Mouse (Mus musculus): Measurements from ENCODE around the gene Gm45021. TPM values are rescaled to one million over a fixed set of nuclear protein-coding genes. Genes with fewer than 3 reads are reported as not detected.

The Gm45021 gene
- not detected in 2 replicates for polyA plus RNA-seq (2012; rRNA removed)

DNA sequence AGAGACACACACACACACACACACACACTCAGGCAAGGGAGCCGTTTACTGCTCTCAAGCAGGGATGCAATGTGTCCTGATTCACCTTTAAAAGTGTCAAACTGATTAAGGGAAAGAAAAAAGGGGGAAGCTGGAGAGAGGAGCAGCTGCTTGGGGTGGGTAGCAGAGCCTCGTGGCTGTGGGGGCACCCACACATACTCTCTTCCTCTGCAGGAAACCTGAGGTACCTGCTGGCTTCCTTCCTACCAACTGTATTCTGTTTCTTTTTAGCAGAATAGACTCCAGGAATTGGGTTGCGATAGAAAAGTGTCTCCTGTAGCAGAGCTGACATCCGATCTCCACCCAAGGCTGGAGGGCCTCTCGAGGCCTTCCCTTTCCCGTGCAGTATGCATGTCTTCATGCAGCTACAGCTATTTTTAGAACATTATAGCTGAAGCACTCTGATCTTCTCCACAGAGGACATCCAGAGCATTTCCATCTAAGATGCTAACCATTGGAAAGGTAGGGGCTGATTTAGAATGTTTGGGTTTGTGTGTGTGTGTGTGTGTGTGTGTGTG is at the start of gene Gm45021:
TSS of gene Gm45021 (plus strand) at position 417 of the 557 bp plus-strand sequence.

GRCm38 (mm10) chr6:48554280-48555103 is 34.9 kb upstream of the Gm45021 start, which contains the start of gene Lrrc61:
Gene Lrrc61, plus strand, starts transcription at chr6:48554796.

GRCm38 (mm10) chr6:48572572-48573061 is 16.8 kb upstream of the Gm45021 start, which contains the start of gene Rarres2:
Gene Rarres2, minus strand, starts transcription at chr6:48572789.

GRCm38 (mm10) chr6:48593158-48594042 is 4.0 kb downstream of the Gm45021 start, which contains the start of the genes Repin1 and Gm44965:
Gene Repin1, plus strand, starts transcription at chr6:48593883.
Gene Gm44965, plus strand, starts transcription at chr6:48593941.

GRCm38 (mm10) chr6:48601271-48602079 is 12.1 kb downstream of the Gm45021 start, which contains the start of gene Zfp775:
Gene Zfp775, plus strand, starts transcription at chr6:48602063.

DNA sequence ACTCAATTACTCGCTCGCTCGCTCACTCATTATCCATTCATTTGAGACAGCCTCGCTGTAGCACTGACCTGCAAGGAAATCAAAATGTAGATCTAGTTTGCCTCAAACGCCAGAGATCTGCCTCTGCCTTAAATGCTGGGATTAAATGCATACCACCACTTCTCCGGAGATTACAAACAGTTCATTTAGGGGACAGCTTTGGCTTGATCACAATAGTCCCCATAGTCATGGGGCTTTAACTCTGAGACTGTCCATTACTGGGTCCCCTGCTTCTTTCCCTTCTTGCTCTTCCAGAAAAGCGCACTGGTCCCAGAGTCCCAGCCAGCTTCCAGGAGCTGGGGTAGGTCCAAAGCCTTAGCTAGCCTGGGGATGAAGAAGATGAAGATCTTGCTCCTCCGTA is 37.1 kb downstream of the Gm45021 start, which contains the start of gene AI854703:
TSS of gene AI854703 (plus strand) at position 301 of the 400 bp plus-strand sequence.

GRCm38 (mm10) chr6:48646995-48647394 is 57.6 kb downstream of the Gm45021 start, which contains the start of gene Gimap8:
Gene Gimap8, plus strand, starts transcription at chr6:48647234.

Other genes with a start within 250 kb of the Gm45021 start
- gene Krba1, start 194.0 kb upstream of the Gm45021 start, polyA plus RNA-seq (2012; rRNA removed), result 5.9 and 7.2 TPM in 2 replicates
- 19.5 and 20.3 TPM in 2 replicates for gene Zfp467, start 143.8 kb upstream of the Gm45021 start, polyA plus RNA-seq (2012; rRNA removed)
- 0.24 and 0.50 TPM in 2 replicates for gene Sspo, start 141.4 kb upstream of the Gm45021 start, polyA plus RNA-seq (2012; rRNA removed)
- 13.9 and 14.1 TPM in 2 replicates for gene Atp6v0e2, start 52.0 kb upstream of the Gm45021 start, polyA plus RNA-seq (2012; rRNA removed)
- 6.2 and 7.2 TPM in 2 replicates for gene Lrrc61, start 34.8 kb upstream of the Gm45021 start, polyA plus RNA-seq (2012; rRNA removed)
- gene Rarres2, start 16.8 kb upstream of the Gm45021 start, polyA plus RNA-seq (2012; rRNA removed), result 46.6 and 47.3 TPM in 2 replicates
- gene Repin1, start 4.3 kb downstream of the Gm45021 start, polyA plus RNA-seq (2012; rRNA removed), result 13.2 and 15.6 TPM in 2 replicates
- not detected in 2 replicates for gene Gm44965, start 4.3 kb downstream of the Gm45021 start, polyA plus RNA-seq (2012; rRNA removed)
- gene Zfp775, start 12.5 kb downstream of the Gm45021 start, polyA plus RNA-seq (2012; rRNA removed), result 2.3 and 3.2 TPM in 2 replicates
- gene AI854703, start 37.2 kb downstream of the Gm45021 start, polyA plus RNA-seq (2012; rRNA removed), result 0.71 and 0.78 TPM in 2 replicates
- gene Gimap8, start 57.6 kb downstream of the Gm45021 start, polyA plus RNA-seq (2012; rRNA removed), result 0.26 and 0.52 TPM in 2 replicates
- 0.23 TPM in 1 of 2 replicates, not detected in the other for gene Gimap9, start 86.5 kb downstream of the Gm45021 start, polyA plus RNA-seq (2012; rRNA removed)
- gene Gimap4, start 94.9 kb downstream of the Gm45021 start, polyA plus RNA-seq (2012; rRNA removed), result 0.98 and 1.2 TPM in 2 replicates
- gene Gimap6, start 118.6 kb downstream of the Gm45021 start, polyA plus RNA-seq (2012; rRNA removed), result 0.57 and 1.1 TPM in 2 replicates
- not detected in 2 replicates for gene Gm28053, start 129.0 kb downstream of the Gm45021 start, polyA plus RNA-seq (2012; rRNA removed)
- gene Gimap7, start 129.0 kb downstream of the Gm45021 start, polyA plus RNA-seq (2012; rRNA removed), result 0.05 TPM in 1 of 2 replicates, not detected in the other
- gene Gimap1, start 149.4 kb downstream of the Gm45021 start, polyA plus RNA-seq (2012; rRNA removed), result 1.3 and 3.6 TPM in 2 replicates
- gene Gimap5, start 156.6 kb downstream of the Gm45021 start, polyA plus RNA-seq (2012; rRNA removed), result 0.89 and 1.6 TPM in 2 replicates
- gene Gimap3, start 181.2 kb downstream of the Gm45021 start, polyA plus RNA-seq (2012; rRNA removed), result 0.25 and 0.55 TPM in 2 replicates

Measured in stomach, adult 2 months (tissue).